Mouse (Mus musculus) embryonic facial prominence, embryonic 13.5 days (tissue): ENCODE measurements at regions not wholly inside any gene's neighbourhood (a gene's known extent, or its start where the extent isn't known, plus 50 kb on each side); places are given as distances from the start of the nearest gene placed in this dataset.

Source experiments
- ATAC-seq: fragments of 200-750 bp; cut with Nextera tagmentation; 2 replicates; pipeline ENCODE4 v1.8.0; 2017; ENCODE audit warnings: low read depth; ENCODE audit not compliant: insufficient number of reproducible peaks, insufficient read depth, low FRiP score, low TSS enrichment
- H3K27ac ChIP-seq: fragments of 300-500 bp; sonication (generic); 2 replicates; pipeline ENCODE4 v1.5.1; 2015; ENCODE audit warnings: moderate library complexity, mild to moderate bottlenecking, inconsistent platforms
- H3K27me3 ChIP-seq: fragments of 300-500 bp; sonication (generic); 2 replicates; pipeline ENCODE4 v1.6.1; 2015; ENCODE audit warnings: mild to moderate bottlenecking, inconsistent platforms
- H3K36me3 ChIP-seq: fragments of 300-500 bp; sonication (generic); 2 replicates; pipeline ENCODE4 v1.6.1; 2015; ENCODE audit warnings: mild to moderate bottlenecking, inconsistent platforms
- H3K4me1 ChIP-seq: fragments of 300-500 bp; sonication (generic); 2 replicates; pipeline ENCODE4 v1.6.1; 2015; ENCODE audit warnings: inconsistent platforms
- H3K4me2 ChIP-seq: fragments of 300-500 bp; sonication (generic); 2 replicates; pipeline ENCODE4 v1.6.1; 2015; ENCODE audit warnings: moderate library complexity, mild to moderate bottlenecking, inconsistent platforms
- H3K4me3 ChIP-seq: fragments of 300-500 bp; sonication (generic); 2 replicates; pipeline ENCODE4 v1.5.1; 2015; ENCODE audit warnings: mild to moderate bottlenecking, inconsistent platforms
- H3K9ac ChIP-seq: fragments of 300-500 bp; sonication (generic); 2 replicates; pipeline ENCODE4 v1.6.1; 2015; ENCODE audit warnings: mild to moderate bottlenecking, inconsistent platforms
- H3K9me3 ChIP-seq: fragments of 300-500 bp; sonication (generic); 2 replicates; pipeline ENCODE4 v1.6.1; 2016; ENCODE audit warnings: inconsistent platforms
- WGBS: fragments of 180-500 bp; shearing (Covaris S2); methylation state at CpG from one replicate; pipeline ENCODE4 v1.1.7; 2015; ENCODE audit warnings: mixed read lengths; 5-methylcytosine and 5-hydroxymethylcytosine counted together

- Histone ChIP-seq H3K4me1 (no peaks in the 10 kb centered on the region), H3K4me3 (no peak overlapping the region), H3K27me3 (no peaks in the 10 kb centered on the region), H3K4me2 (no peak overlapping the region), H3K9me3 (no peaks in the 10 kb centered on the region), H3K9ac (no peak overlapping the region), H3K27ac (no peak overlapping the region), H3K36me3 (no peaks in the 10 kb centered on the region)
- no peak for ATAC-seq
- 81% methylated on average over 4 of the region's 4 CpGs for WGBS
Observed at GRCm38 (mm10) chr5:46020175-46020574, 162.8 kb upstream of the Lcorl start.

GRCm38 (mm10) chr5:46007446-46007845 lies 150.0 kb upstream of the Lcorl start:
- H3K4me2 ChIP-seq = no peak overlapping the region
- no peaks in the 10 kb centered on the region for H3K9me3 ChIP-seq
- no peak overlapping the region for H3K9ac ChIP-seq
- no peaks in the 10 kb centered on the region for H3K36me3 ChIP-seq
- H3K27me3 ChIP-seq = no peaks in the 10 kb centered on the region
- 83% methylated on average over 9 of the region's 9 CpGs for WGBS
- H3K27ac ChIP-seq = no peak overlapping the region
- ATAC-seq = no peak
- no peak overlapping the region for H3K4me3 ChIP-seq
- H3K4me1 ChIP-seq = no peaks in the 10 kb centered on the region

GRCm38 (mm10) chr5:46006691-46007090 lies 149.3 kb upstream of the Lcorl start:
- H3K4me2 ChIP-seq = no peak overlapping the region
- H3K27ac ChIP-seq = no peak overlapping the region
- ATAC-seq = no peak
- H3K36me3 ChIP-seq = no peaks in the 10 kb centered on the region
- no peaks in the 10 kb centered on the region for H3K9me3 ChIP-seq
- 81% methylated on average over 2 of the region's 2 CpGs for WGBS
- H3K9ac ChIP-seq = no peak overlapping the region
- H3K4me3 ChIP-seq = no peak overlapping the region
- no peaks in the 10 kb centered on the region for H3K4me1 ChIP-seq
- H3K27me3 ChIP-seq = no peaks in the 10 kb centered on the region

GRCm38 (mm10) chr5:46006228-46006627 lies 148.8 kb upstream of the Lcorl start:
- Histone ChIP-seq H3K36me3 (no peaks in the 10 kb centered on the region), H3K4me2 (no peak overlapping the region), H3K27ac (no peak overlapping the region), H3K4me3 (no peak overlapping the region), H3K9ac (no peak overlapping the region), H3K4me1 (no peaks in the 10 kb centered on the region), H3K27me3 (no peaks in the 10 kb centered on the region), H3K9me3 (no peaks in the 10 kb centered on the region)
- 75% methylated on average over 3 of the region's 3 CpGs for WGBS
- no peak for ATAC-seq

- H3K9me3 ChIP-seq = no peaks in the 10 kb centered on the region
- ATAC-seq = no peak
- WGBS = 80% methylated on average over 1 of the region's 1 CpGs
- H3K27me3 ChIP-seq = no peaks in the 10 kb centered on the region
- H3K4me3 ChIP-seq = no peak overlapping the region
- H3K27ac ChIP-seq = no peak overlapping the region
- no peaks in the 10 kb centered on the region for H3K4me1 ChIP-seq
- no peak overlapping the region for H3K9ac ChIP-seq
- H3K4me2 ChIP-seq = no peak overlapping the region
- H3K36me3 ChIP-seq = no peaks in the 10 kb centered on the region
Observed at GRCm38 (mm10) chr5:46005631-46006030, 148.2 kb upstream of the Lcorl start.

- Histone ChIP-seq H3K4me3 (no peak overlapping the region), H3K27ac (no peak overlapping the region), H3K4me1 (no peaks in the 10 kb centered on the region), H3K27me3 (no peaks in the 10 kb centered on the region), H3K36me3 (no peaks in the 10 kb centered on the region), H3K9me3 (no peaks in the 10 kb centered on the region), H3K4me2 (no peak overlapping the region), H3K9ac (no peak overlapping the region)
- whole genome bisulfite sequencing = 89% methylated on average over 5 of the region's 5 CpGs
- ATAC-seq = no peak
Observed at GRCm38 (mm10) chr5:46002011-46002410, 144.6 kb upstream of the Lcorl start.

- no peaks in the 10 kb centered on the region for H3K9me3 ChIP-seq
- no peaks in the 10 kb centered on the region for H3K4me1 ChIP-seq
- ATAC-seq = no peak
- no peak overlapping the region for H3K27ac ChIP-seq
- no peak overlapping the region for H3K9ac ChIP-seq
- H3K4me3 ChIP-seq = no peak overlapping the region
- H3K36me3 ChIP-seq = no peaks in the 10 kb centered on the region
- no peaks in the 10 kb centered on the region for H3K27me3 ChIP-seq
- no peak overlapping the region for H3K4me2 ChIP-seq
- WGBS = 69% methylated on average over 2 of the region's 2 CpGs
Observed at GRCm38 (mm10) chr5:45957766-45958165, 100.4 kb upstream of the Lcorl start.

GRCm38 (mm10) chr5:45943970-45944369 lies 86.6 kb upstream of the Lcorl start:
- Histone ChIP-seq H3K36me3 (no peaks in the 10 kb centered on the region), H3K4me3 (no peak overlapping the region), H3K9ac (no peak overlapping the region), H3K27me3 (no peaks in the 10 kb centered on the region), H3K9me3 (no peaks in the 10 kb centered on the region), H3K27ac (no peak overlapping the region), H3K4me1 (no peaks in the 10 kb centered on the region), H3K4me2 (no peak overlapping the region)
- no peak for ATAC-seq
- WGBS = 89% methylated on average over 3 of the region's 3 CpGs

GRCm38 (mm10) chr5:45932970-45933369 lies 75.6 kb upstream of the Lcorl start:
- WGBS = 78% methylated on average over 4 of the region's 4 CpGs
- H3K27me3 ChIP-seq = no peaks in the 10 kb centered on the region
- H3K9ac ChIP-seq = no peak overlapping the region
- H3K4me2 ChIP-seq = no peak overlapping the region
- H3K4me3 ChIP-seq = no peak overlapping the region
- no peak overlapping the region for H3K27ac ChIP-seq
- H3K9me3 ChIP-seq = no peaks in the 10 kb centered on the region
- no peak for ATAC-seq
- no peaks in the 10 kb centered on the region for H3K4me1 ChIP-seq
- H3K36me3 ChIP-seq = no peaks in the 10 kb centered on the region

GRCm38 (mm10) chr5:45931252-45931651 lies 73.8 kb upstream of the Lcorl start:
- no peak for ATAC-seq
- Histone ChIP-seq H3K27ac (no peak overlapping the region), H3K27me3 (no peaks in the 10 kb centered on the region), H3K4me1 (no peaks in the 10 kb centered on the region), H3K4me2 (no peak overlapping the region), H3K36me3 (no peaks in the 10 kb centered on the region), H3K9ac (no peak overlapping the region), H3K9me3 (no peaks in the 10 kb centered on the region), H3K4me3 (no peak overlapping the region)
- WGBS = 74% methylated on average over 2 of the region's 2 CpGs

- Histone ChIP-seq H3K27ac (no peak overlapping the region), H3K9me3 (no peaks in the 10 kb centered on the region), H3K4me2 (no peak overlapping the region), H3K36me3 (no peaks in the 10 kb centered on the region), H3K27me3 (no peaks in the 10 kb centered on the region), H3K4me1 (no peaks in the 10 kb centered on the region), H3K9ac (no peak overlapping the region), H3K4me3 (no peak overlapping the region)
- WGBS = 26% methylated on average over 9 of the region's 9 CpGs
- ATAC-seq = no peak
Observed at GRCm38 (mm10) chr5:45925879-45926410, 68.5 kb upstream of the Lcorl start.

GRCm38 (mm10) chr5:45923907-45924594 lies 66.6 kb upstream of the Lcorl start:
- Histone ChIP-seq H3K4me2 (no peak overlapping the region), H3K4me1 (no peaks in the 10 kb centered on the region), H3K36me3 (no peaks in the 10 kb centered on the region), H3K9me3 (no peaks in the 10 kb centered on the region), H3K9ac (no peak overlapping the region), H3K4me3 (no peak overlapping the region), H3K27ac (no peak overlapping the region), H3K27me3 (no peaks in the 10 kb centered on the region)
- no peak for ATAC-seq
- 81% methylated on average over 3 of the region's 3 CpGs for WGBS
